14 mouse cellular contexts compared by ENCODE assay signal in the genomic region with DNA sequence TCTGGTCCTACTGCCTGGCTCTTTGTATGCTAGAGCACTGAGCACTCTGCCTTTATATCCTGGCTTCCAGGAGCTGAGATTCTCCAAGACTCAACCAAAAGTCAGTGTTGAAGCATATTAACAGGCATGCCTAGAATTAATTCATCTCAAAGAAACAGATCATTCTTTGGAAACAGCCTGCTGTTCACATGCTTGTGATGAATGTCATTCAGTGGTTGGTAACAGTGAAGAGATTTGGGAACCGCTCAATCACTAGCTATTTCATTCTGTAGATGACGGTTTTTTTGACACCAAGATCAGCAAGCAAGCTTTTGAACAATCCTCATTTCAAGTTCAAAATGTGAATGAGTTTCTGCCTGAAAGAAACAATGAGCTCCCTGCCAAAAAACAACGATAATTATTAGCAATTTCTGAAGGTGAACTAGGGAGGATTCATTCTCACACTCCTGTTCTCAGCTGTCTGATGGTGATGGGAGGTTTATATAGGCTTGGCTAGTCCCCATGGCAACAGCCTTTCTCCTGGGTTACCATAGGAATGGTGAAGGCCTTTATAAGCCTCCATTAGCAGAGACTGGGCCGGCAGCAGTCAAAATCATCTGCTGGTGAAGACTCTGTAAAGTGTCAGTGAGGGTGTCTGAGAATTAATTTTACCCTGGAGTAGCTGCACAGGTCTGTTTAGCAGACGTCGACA.
DNase-seq lines count a peak whose midpoint lies in the region; ATAC-seq lines count a peak whose summit lies in the region.
"Had no signal": no experiment of that assay in that cellular context is flagged by ENCODE, and none has a peak within 500 bp of the region (broad histone marks: within the 10 kb centered on the region; RNA-seq: fewer than 3 reads in every experiment).

No protein-coding gene starts in this region.

- H3K27ac ChIP-seq in hindbrain, embryonic 10.5 days: no peak overlapping the region
- no peak overlapping the region for H3K27ac ChIP-seq in midbrain, embryonic 12.5 days (replicated peaks)
- H3K27ac ChIP-seq: embryonic facial prominence, embryonic 13.5 days; limb, embryonic 15.5 days had no signal

- WGBS in hindbrain, embryonic 10.5 days: 70% methylated on average over 6 of the region's 6 CpGs
- WGBS in midbrain, embryonic 12.5 days: 43% methylated on average over 6 of the region's 6 CpGs

- no peaks in the 10 kb centered on the region for H3K9me3 ChIP-seq in hindbrain, embryonic 10.5 days
- H3K9me3 ChIP-seq in midbrain, embryonic 12.5 days: no peaks in the 10 kb centered on the region
- H3K9me3 ChIP-seq: embryonic facial prominence, embryonic 13.5 days; limb, embryonic 15.5 days had no signal

- H3K4me1 ChIP-seq in hindbrain, embryonic 10.5 days (replicated peaks): peaks cover 14% of the 10 kb centered on the region; the same call in 1 of the 2 replicates
- H3K4me1 ChIP-seq in midbrain, embryonic 12.5 days: 0 out of 2 replicates have a peak, but pooled peaks cover 10% of the 10 kb centered on the region
- H3K4me1 ChIP-seq: embryonic facial prominence, embryonic 13.5 days; limb, embryonic 15.5 days had no signal

- no peaks in the 10 kb centered on the region for H3K36me3 ChIP-seq in hindbrain, embryonic 10.5 days
- H3K36me3 ChIP-seq in midbrain, embryonic 12.5 days: no peaks in the 10 kb centered on the region
- H3K36me3 ChIP-seq: embryonic facial prominence, embryonic 13.5 days; limb, embryonic 15.5 days had no signal

- no peaks in the 10 kb centered on the region for H3K27me3 ChIP-seq in hindbrain, embryonic 10.5 days (ENCODE audit: insufficient read depth, poor library complexity, severe bottlenecking)
- H3K27me3 ChIP-seq in midbrain, embryonic 12.5 days: no peaks in the 10 kb centered on the region
- H3K27me3 ChIP-seq: CH12.LX; embryonic facial prominence, embryonic 13.5 days; limb, embryonic 15.5 days had no signal

- no peak overlapping the region for H3K4me2 ChIP-seq in midbrain, embryonic 12.5 days (replicated peaks)
- H3K4me2 ChIP-seq: embryonic facial prominence, embryonic 13.5 days; limb, embryonic 15.5 days had no signal

- no peak overlapping the region for H3K4me3 ChIP-seq in hindbrain, embryonic 10.5 days
- H3K4me3 ChIP-seq in midbrain, embryonic 12.5 days: no peak overlapping the region
- H3K4me3 ChIP-seq: embryonic facial prominence, embryonic 13.5 days; limb, embryonic 15.5 days had no signal

- ATAC-seq in midbrain, embryonic 12.5 days (ENCODE audit: low FRiP score, low read depth): peak; percentile 78; the same call in 1 of the 2 replicates
- ATAC-seq: lung, postnatal 0 days had no signal

- no peak overlapping the region for H3K9ac ChIP-seq in midbrain, embryonic 12.5 days (replicated peaks)
- H3K9ac ChIP-seq: embryonic facial prominence, embryonic 13.5 days; limb, embryonic 15.5 days had no signal

- peak; percentile 7 for DNase-seq in right cerebral cortex, adult 18-20 months
- no peak for DNase-seq in right cerebral cortex, postnatal 25 days
- DNase-seq in hindbrain, embryonic 10.5 days (ENCODE audit: low spot score): peak; percentile 43
- no peak for DNase-seq in lung, postnatal 25 days (ENCODE audit: low spot score)
- no peak for DNase-seq in lung, adult 18-20 months
- no peak for DNase-seq in kidney, postnatal 36 days
- DNase-seq: cerebellum, adult 9-10 months; kidney, postnatal 25 days; thymus, postnatal 36 days had no signal

Comparison
In these comparisons a context has a peak if more than half of its experiments do, and no peak if none do; other contexts are left out.
1. DNase-seq: peak in right cerebral cortex, adult 18-20 months (single experiment) and hindbrain, embryonic 10.5 days (single experiment); none in right cerebral cortex, postnatal 25 days (single experiment), lung, postnatal 25 days (single experiment), lung, adult 18-20 months (0 of 2) and kidney, postnatal 36 days (0 of 2).